Mouse (Mus musculus) neural tube, embryonic 11.5 days (tissue): ENCODE data around the gene Pkdcc. TPM values are rescaled to one million over a fixed set of nuclear protein-coding genes. Genes with fewer than 3 reads are reported as not detected.

Experiments
- ATAC-seq: fragments of 200-750 bp; cut with Nextera tagmentation; 2 replicates; pipeline ENCODE4 v1.8.0; 2017; ENCODE audit warnings: moderate number of reproducible peaks, mild to moderate bottlenecking, moderate TSS enrichment, moderate library complexity; ENCODE audit not compliant: insufficient read depth, low FRiP score, low TSS enrichment
- DNase-seq: peaks from one replicate; pipeline ENCODE4 v3.0.0-alpha.2; 2015; ENCODE audit warnings: low spot score
- H3K27ac ChIP-seq: fragments of 300-500 bp; sonication (generic); 2 replicates; pipeline ENCODE4 v1.5.1; 2014; ENCODE audit warnings: low read depth, mild to moderate bottlenecking, low read length
- H3K27me3 ChIP-seq: fragments of 300-500 bp; sonication (generic); 2 replicates; pipeline ENCODE4 v1.6.1; 2014; ENCODE audit warnings: mild to moderate bottlenecking, low read length, mixed read lengths; ENCODE audit not compliant: control insufficient read depth, insufficient read depth
- H3K36me3 ChIP-seq: fragments of 300-500 bp; sonication (generic); 2 replicates; pipeline ENCODE4 v1.6.1; 2014; ENCODE audit warnings: mild to moderate bottlenecking, low read length, moderate library complexity, mixed read lengths; ENCODE audit not compliant: control insufficient read depth, insufficient read depth
- H3K4me1 ChIP-seq: fragments of 300-500 bp; sonication (generic); 2 replicates; pipeline ENCODE4 v1.6.1; 2014; ENCODE audit warnings: low read length, mixed read lengths; ENCODE audit not compliant: control insufficient read depth, insufficient read depth
- H3K4me2 ChIP-seq: fragments of 300-500 bp; sonication (generic); 2 replicates; pipeline ENCODE4 v1.6.1; 2014; ENCODE audit warnings: low read depth, mild to moderate bottlenecking, moderate library complexity
- H3K4me3 ChIP-seq: fragments of 300-500 bp; sonication (generic); 2 replicates; pipeline ENCODE4 v1.5.1; 2014; ENCODE audit warnings: low read depth, low read length
- H3K9ac ChIP-seq: fragments of 300-500 bp; sonication (generic); 2 replicates; pipeline ENCODE4 v1.6.1; 2014; ENCODE audit warnings: mild to moderate bottlenecking, low read length
- H3K9me3 ChIP-seq: fragments of 300-500 bp; sonication (generic); 2 replicates; pipeline ENCODE4 v1.6.1; 2016; ENCODE audit warnings: low read length; ENCODE audit not compliant: control insufficient read depth
- WGBS: fragments of 180-500 bp; shearing (Covaris S2); extraction: QIAGEN DNeasy Blood & Tissue Kit; methylation state at CpG from one replicate; pipeline ENCODE4 v1.1.7; 2014; 5-methylcytosine and 5-hydroxymethylcytosine counted together
- polyA plus RNA-seq: library from polyadenylated mRNA; unstranded; fragments of >200 nt; fragmentation: Nextera tagmentation; extraction: Ambion mirVana; gene quantifications from 2 replicates; pipeline ENCODE4 v1.2.1, GENCODE M21; 2014

Gene Pkdcc
- polyA plus RNA-seq, 1 experiment from 2014 or later: 15.5 TPM

GRCm38 (mm10) chr17:83182061-83182664 is 32.9 kb upstream of the Pkdcc start:
- ATAC-seq (no peak), DNase-seq (no peak)
- H3K36me3 ChIP-seq: no peaks in the 10 kb centered on the region
- H3K4me3 ChIP-seq: no peak overlapping the region
- no peak overlapping the region for H3K9ac ChIP-seq
- 84% methylated on average over 8 of the region's 8 CpGs for WGBS
- H3K4me1 ChIP-seq: peaks cover 10% of the 10 kb centered on the region; the same call in 1 of the 2 replicates
- no peak overlapping the region for H3K4me2 ChIP-seq
- H3K27ac ChIP-seq: no peak overlapping the region
- no peaks in the 10 kb centered on the region for H3K9me3 ChIP-seq
- H3K27me3 ChIP-seq: no peaks in the 10 kb centered on the region

DNA sequence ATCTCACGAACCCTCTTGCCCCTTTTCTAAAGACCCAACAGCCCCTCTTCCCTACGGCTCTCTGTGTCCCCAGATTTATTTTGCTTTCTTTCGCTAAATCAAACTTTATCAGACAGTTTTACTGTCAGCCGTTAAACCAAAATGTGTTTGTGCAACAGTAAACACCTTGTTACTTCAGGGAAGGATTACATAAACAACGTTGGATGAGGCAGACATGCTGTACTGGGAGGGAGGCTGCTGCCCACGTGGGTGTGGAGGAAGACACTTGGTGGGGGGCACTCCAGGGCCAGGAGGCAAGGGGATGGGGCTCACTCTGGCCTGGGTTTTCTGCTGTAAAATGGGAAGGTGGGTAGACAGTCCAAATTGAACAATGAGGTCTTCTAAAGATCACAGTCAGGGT is 32.3 kb upstream of the Pkdcc start:
- Histone ChIP-seq H3K9me3 (no peaks in the 10 kb centered on the region), H3K4me1 (peaks cover 10% of the 10 kb centered on the region; the same call in 1 of the 2 replicates), H3K4me3 (no peak overlapping the region), H3K9ac (no peak overlapping the region), H3K27ac (no peak overlapping the region), H3K27me3 (no peaks in the 10 kb centered on the region), H3K4me2 (no peak overlapping the region), H3K36me3 (no peaks in the 10 kb centered on the region)
- DNase-seq (no peak), ATAC-seq (no peak)
- WGBS: 62% methylated on average over 6 of the region's 6 CpGs

DNA sequence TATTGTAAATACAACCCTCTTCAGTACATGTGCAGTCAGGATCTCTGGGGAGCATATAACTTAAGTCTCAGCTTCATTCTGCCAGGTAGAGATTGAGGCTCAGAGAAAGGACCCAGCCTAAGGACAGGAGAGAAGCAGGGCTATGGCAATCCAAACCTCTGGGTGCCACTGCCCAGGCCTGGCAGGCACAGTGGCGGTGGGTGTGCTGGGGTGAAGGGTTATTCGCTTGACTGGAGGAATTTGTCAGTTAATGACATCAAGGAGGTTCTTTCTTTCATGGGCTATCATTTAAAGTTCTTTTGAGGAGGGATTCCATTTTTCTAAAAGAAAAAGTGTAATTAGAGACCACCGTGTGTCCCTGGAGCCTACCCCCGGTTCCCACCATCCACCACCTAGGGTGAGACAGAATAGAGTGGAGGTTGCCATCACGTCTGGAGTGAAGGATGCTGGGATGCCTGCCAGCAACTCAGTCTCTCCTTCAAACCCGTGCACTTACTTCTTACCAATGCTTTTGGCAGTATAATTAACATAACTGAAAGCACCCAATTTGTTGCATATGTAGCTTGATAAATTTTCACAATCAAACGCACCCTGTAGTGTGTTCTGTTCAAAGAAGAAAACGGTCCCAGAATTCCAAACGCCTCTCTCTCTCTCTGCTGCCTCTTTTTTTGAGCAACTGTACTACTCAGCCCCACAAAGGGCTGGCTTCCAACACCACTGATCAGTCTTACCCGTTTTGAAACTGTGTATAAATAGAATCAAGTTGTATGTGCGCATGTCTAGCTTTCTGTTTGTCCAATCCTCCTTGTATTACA is 27.1 kb upstream of the Pkdcc start:
- H3K4me3 ChIP-seq: no peak overlapping the region
- H3K9ac ChIP-seq: no peak overlapping the region
- H3K36me3 ChIP-seq: no peaks in the 10 kb centered on the region
- H3K27me3 ChIP-seq: no peaks in the 10 kb centered on the region
- H3K4me1 ChIP-seq: no peaks in the 10 kb centered on the region
- ATAC-seq (no peak), DNase-seq (no peak)
- H3K4me2 ChIP-seq: no peak overlapping the region
- no peak overlapping the region for H3K27ac ChIP-seq
- H3K9me3 ChIP-seq: no peaks in the 10 kb centered on the region
- 55% methylated on average over 11 of the region's 11 CpGs for WGBS

- Histone ChIP-seq H3K9me3 (no peaks in the 10 kb centered on the region), H3K27me3 (no peaks in the 10 kb centered on the region), H3K36me3 (no peaks in the 10 kb centered on the region), H3K4me3 (no peak overlapping the region), H3K27ac (no peak overlapping the region), H3K4me2 (no peak overlapping the region), H3K9ac (no peak overlapping the region), H3K4me1 (no peaks in the 10 kb centered on the region)
- 79% methylated on average over 9 of the region's 9 CpGs for WGBS
- ATAC-seq: no peak
- no peak for DNase-seq
Measured at GRCm38 (mm10) chr17:83190810-83191209, 24.3 kb upstream of the Pkdcc start.

- no peaks in the 10 kb centered on the region for H3K9me3 ChIP-seq
- H3K27ac ChIP-seq: no peak overlapping the region
- H3K4me2 ChIP-seq: no peak overlapping the region
- no peaks in the 10 kb centered on the region for H3K27me3 ChIP-seq
- DNase-seq: no peak
- peaks cover 2% of the 10 kb centered on the region; the same call in 1 of the 2 replicates for H3K4me1 ChIP-seq
- no peak for ATAC-seq
- no peak overlapping the region for H3K9ac ChIP-seq
- H3K4me3 ChIP-seq: no peak overlapping the region
- H3K36me3 ChIP-seq: no peaks in the 10 kb centered on the region
- 82% methylated on average over 4 of the region's 4 CpGs for WGBS
Measured at GRCm38 (mm10) chr17:83194491-83194890, 20.6 kb upstream of the Pkdcc start.

GRCm38 (mm10) chr17:83197361-83197923 is 17.6 kb upstream of the Pkdcc start:
- no peaks in the 10 kb centered on the region for H3K36me3 ChIP-seq
- ATAC-seq (no peak), DNase-seq (no peak)
- H3K4me3 ChIP-seq: no peak overlapping the region
- H3K4me1 ChIP-seq: peaks cover 12% of the 10 kb centered on the region
- H3K27ac ChIP-seq: no peak overlapping the region
- WGBS: 42% methylated on average over 4 of the region's 4 CpGs
- no peak overlapping the region for H3K9ac ChIP-seq
- H3K4me2 ChIP-seq: no peak overlapping the region
- H3K27me3 ChIP-seq: no peaks in the 10 kb centered on the region
- no peaks in the 10 kb centered on the region for H3K9me3 ChIP-seq

DNA sequence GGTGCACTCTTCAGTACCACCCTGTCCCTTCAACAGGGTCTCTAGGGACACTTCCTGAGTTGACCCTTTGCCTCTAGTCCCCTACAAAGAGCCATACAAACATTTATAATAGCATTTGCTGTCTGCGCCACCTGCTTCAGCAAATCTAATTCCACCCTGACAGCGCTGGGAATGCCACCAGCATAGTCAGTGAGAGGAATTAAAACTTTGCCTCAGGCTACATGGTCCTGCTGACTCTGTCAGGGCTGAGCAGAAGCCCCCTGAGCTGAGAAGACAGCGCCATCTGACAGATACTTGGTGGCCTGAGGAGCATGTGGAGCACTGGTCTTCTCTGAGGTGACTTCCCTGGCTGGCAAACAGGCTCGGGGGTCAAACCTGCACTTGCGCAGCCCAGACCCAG is 14.6 kb upstream of the Pkdcc start:
- no peak overlapping the region for H3K9ac ChIP-seq
- no peak for DNase-seq
- WGBS: 74% methylated on average over 5 of the region's 5 CpGs
- peaks cover 24% of the 10 kb centered on the region for H3K4me1 ChIP-seq
- H3K4me2 ChIP-seq: no peak overlapping the region
- no peak overlapping the region for H3K27ac ChIP-seq
- no peaks in the 10 kb centered on the region for H3K9me3 ChIP-seq
- no peaks in the 10 kb centered on the region for H3K27me3 ChIP-seq
- no peak for ATAC-seq
- H3K36me3 ChIP-seq: no peaks in the 10 kb centered on the region
- no peak overlapping the region for H3K4me3 ChIP-seq

DNA sequence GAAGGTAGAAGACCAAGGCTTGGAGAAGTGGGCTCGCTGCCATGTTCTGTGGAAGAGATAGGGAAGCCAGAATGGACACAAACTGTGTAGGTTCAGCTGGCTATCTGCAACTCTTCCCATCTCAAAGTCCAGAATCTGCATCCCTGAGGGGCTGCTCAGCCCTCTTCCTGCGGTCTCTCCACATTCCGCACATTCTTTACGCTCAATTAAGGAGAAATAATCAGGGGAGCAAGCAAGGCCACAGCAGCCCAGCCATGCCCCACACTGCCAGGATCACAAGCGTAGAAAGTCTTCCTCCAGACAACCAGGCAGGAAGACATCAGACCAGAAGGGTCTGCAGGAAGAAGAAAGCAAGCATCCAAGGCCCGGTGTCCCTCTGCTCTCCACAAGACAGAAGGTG is 13.8 kb upstream of the Pkdcc start:
- Histone ChIP-seq H3K36me3 (no peaks in the 10 kb centered on the region), H3K27ac (no peak overlapping the region), H3K9me3 (no peaks in the 10 kb centered on the region), H3K9ac (no peak overlapping the region), H3K4me1 (peaks cover 24% of the 10 kb centered on the region), H3K27me3 (no peaks in the 10 kb centered on the region), H3K4me2 (no peak overlapping the region), H3K4me3 (no peak overlapping the region)
- WGBS: 18% methylated on average over 6 of the region's 6 CpGs
- DNase-seq (peak; percentile 38), ATAC-seq (no peak)
